Mouse (Mus musculus) naive thymus-derived CD4-positive, alpha-beta T cell, adult 2 months (primary cell): Measurements from ENCODE around the gene Rpl3.
A peak's percentile ranks its signal among the peaks of the same experiment; 100 is the strongest.

Experiments used
- DNase-seq: peaks from one replicate; pipeline ENCODE4 v3.0.0-alpha.2; 2011; ENCODE audit warnings: low read depth

Rpl3 gene

GRCm38 (mm10) chr15:80115256-80115655 is 23.6 kb upstream of the Rpl3 start:
- DNase-seq: no peak

DNA sequence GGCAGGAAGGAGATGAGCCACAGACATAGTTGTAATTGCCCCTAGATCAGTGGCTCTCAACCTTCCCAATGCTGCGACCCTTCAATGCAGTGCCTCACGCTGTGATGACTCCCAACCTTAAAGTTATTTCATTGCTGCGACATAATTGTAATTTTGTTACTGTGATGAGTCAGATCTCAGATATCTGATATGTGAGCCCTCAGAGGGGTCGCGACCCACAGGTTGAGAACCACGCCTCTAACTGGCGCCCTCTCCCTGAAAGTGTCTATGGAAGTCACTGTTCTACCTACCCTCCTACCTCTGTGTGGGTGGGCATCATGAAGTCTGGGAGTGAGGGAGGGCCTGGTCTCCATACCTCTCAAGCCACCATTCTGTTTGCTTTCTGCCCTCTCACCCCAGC is 22.7 kb upstream of the Rpl3 start:
- no peak for DNase-seq

DNA sequence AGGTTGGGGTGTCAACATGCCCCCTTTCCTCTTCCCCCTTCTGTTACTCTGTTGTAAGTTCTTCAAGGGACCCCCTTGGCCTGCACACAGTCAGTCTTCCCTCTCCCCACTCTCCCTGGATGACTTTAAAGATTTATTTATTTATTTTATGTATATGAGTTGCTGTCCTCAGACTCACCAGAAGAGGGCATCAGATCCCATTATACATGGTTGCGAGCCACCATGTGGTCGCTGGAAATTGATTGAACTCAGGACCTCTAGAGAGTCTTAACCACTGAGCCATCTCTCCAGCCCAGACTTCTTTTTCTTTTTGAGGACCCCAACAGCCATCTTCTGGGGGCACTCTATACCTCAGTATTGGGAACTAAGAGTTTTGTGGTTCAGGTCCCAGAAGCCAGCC is 20.8 kb upstream of the Rpl3 start:
- peak; percentile 62 for DNase-seq

DNA sequence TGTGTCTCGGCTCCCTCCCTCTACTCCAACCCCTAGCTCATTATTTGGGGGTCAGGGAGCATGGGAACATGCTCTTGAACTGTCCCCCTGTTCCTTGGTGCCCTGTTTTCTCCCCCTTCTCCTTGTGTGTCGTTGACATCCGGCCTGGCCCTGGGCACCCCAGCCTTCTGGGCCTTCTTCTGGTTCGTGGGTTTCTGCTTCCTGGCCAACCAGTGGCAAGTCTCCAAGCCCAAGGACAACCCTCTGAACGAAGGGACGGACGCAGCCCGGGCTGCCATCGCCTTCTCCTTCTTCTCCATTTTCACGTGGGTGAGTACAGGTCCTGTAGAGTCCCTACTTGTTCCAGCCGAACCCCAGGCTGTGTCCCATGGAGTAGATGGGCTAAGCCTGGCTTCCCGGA is 19.8 kb upstream of the Rpl3 start:
- no peak for DNase-seq

DNA sequence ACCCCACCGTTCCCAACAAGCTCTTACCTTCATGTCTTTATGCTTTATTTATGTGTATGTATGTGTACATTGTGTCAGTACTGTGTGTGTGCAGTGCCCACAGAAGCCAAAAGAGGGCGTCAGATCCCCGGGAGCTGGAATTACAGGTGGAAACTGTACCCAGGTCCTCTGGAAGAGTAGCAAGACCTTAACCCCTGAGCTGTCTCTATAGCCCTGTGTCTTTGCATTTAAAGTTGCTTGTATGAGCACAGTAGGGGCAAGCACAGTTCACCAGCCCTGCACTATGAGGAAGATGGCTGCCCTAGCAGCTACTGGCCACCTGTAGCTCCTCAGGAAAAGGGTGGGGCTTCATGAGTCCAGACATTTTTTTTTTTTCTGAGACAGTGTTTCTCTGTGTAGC is 15.9 kb upstream of the Rpl3 start:
- no peak for DNase-seq

DNA sequence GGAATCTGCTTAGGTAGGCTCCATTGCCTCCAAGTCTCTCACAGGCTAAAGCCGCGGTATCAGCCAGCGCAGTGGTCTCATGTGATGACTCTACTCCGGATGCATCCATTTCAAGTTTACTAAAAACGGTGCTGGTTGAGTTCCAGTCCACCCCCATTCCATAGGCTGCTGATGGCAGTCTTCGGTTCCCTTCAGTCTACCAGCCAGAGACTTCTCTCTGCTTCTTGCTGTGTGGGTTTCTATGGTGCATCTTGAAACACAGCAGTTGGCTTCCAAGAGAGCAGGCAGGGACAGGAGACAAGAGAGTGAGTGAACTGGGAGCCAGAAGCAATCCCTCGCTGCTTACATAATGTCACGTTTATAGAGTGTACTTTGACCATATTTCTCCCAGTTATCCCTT is 15.5 kb upstream of the Rpl3 start:
- no peak for DNase-seq

GRCm38 (mm10) chr15:80105490-80106410 is 14.1 kb upstream of the Rpl3 start:
- DNase-seq: no peak

GRCm38 (mm10) chr15:80102495-80102894 is 10.8 kb upstream of the Rpl3 start:
- DNase-seq: no peak

DNA sequence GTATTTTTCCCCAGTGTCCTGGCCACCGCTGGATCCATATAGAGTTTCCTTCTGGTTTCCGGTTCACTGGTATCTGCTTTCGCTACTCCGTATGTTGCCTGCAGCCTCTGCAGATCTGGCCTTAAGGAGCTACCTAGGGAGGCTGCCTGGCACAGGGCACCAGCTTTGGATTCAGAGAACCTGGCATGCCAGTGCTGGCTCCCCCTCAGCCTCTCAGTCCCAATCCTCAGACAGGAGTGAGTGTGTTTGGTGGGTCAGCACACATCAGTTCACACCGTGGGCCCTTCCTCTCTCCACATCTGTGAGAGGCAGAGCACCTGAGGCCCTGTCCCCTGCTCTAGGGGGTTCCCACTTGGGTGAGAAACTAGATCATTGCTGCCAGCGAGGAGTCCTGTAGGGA is 9.8 kb upstream of the Rpl3 start:
- DNase-seq: no peak

DNA sequence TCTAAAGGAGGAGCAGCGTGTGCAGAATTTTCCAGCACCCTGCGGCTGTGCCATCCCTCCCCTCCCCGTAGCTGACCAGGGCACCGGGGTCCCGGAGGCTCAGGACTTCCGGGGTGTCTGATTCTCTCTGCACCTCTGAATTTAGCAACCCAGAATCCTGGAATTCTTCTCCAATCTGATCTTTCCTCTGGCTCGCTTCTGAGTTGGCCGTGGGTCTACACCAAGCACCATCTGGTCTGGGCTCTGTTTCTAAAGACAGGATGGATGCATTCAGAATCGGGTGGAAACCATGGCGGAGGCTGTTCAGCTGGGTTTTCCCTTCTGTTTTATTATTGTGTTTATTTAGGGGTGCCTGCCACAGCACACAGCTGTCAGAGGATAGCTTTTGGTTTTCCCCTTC is 9.2 kb upstream of the Rpl3 start:
- DNase-seq: no peak

- DNase-seq: no peak
Observed at GRCm38 (mm10) chr15:80100196-80100595, 8.5 kb upstream of the Rpl3 start.

GRCm38 (mm10) chr15:80099477-80099876 is 7.8 kb upstream of the Rpl3 start:
- DNase-seq: no peak

GRCm38 (mm10) chr15:80098809-80099208 is 7.1 kb upstream of the Rpl3 start:
- no peak for DNase-seq

- no peak for DNase-seq
Observed at GRCm38 (mm10) chr15:80097999-80098461, 6.4 kb upstream of the Rpl3 start.

GRCm38 (mm10) chr15:80096946-80097881 is 5.5 kb upstream of the Rpl3 start:
- DNase-seq: peak; percentile 57

GRCm38 (mm10) chr15:80096406-80096805 is 4.7 kb upstream of the Rpl3 start:
- no peak for DNase-seq

GRCm38 (mm10) chr15:80095596-80095995 is 3.9 kb upstream of the Rpl3 start:
- DNase-seq: no peak

- no peak for DNase-seq
Observed at GRCm38 (mm10) chr15:80094201-80094600, 2.5 kb upstream of the Rpl3 start.

- no peak for DNase-seq
Observed at GRCm38 (mm10) chr15:80092599-80092998, 931 bp upstream of the Rpl3 start.

- no peak for DNase-seq
Observed at GRCm38 (mm10) chr15:80092041-80092441, 373 bp upstream of the Rpl3 start.

DNA sequence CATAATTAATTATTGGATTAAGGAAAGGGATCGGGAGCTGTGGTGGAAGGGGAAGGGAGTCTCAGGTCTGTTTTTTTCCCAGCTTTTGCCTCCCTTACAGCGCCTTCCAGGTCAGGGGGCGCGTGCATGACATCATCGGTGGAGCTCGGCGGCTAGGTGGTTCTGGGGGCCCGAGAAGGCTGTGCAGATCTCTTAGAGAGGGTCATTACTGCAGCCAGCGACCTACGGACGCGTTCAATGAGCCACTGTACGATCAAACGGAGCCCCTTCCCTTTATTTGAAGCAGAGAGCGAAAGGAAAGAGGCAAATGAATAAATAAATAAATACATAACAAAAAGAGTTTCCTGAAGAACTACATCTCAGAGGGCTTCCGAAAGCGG is 937 bp downstream of the Rpl3 start:
- DNase-seq: no peak

DNA sequence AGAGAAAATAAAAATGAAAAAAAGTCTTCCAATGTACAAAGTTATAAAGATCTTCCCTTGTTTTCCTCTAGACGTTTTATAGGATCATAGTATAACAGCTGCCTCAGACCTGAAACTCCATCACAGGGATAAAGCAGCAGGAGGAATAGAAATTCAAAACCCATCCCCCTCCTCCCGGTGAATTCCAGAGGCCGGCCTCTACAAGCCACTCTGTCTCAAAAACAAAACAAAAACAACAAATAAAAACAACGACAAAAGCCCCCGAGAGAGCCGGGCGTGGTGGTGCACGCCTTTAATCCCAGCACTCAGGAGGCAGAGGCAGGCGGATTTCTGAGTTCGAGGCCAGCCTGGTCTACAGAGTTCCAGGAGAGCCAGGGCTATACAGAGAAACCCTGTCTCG is 1.5 kb downstream of the Rpl3 start:
- no peak for DNase-seq

DNA sequence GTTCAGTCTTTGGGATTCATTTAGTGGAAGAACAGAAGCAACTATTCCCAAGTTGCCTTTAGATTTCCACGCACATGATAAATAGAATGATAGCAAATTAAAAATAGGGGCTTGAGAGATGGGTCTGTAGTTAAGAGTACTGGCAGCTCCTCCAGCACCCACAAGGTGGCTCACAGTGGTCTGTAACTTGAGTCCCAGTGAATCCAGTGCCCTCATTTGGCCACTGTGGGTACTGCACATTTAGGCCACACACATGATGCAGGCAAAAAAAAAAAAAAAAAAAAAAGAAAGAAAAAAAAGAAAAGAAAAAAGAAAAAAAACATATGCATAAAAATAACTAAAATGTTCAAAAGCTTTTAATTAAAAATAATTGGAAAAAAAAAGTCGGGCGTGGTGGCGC is 3.0 kb downstream of the Rpl3 start:
- DNase-seq: peak; percentile 97
